Mouse (Mus musculus) heart, embryonic 16.5 days (tissue): ENCODE measurements around the gene Pkn1. TPM values are rescaled to one million over a fixed set of nuclear protein-coding genes. Genes with fewer than 3 reads are reported as not detected.

Experiments used
- ATAC-seq: fragments of 200-750 bp; cut with Nextera tagmentation; replicated peaks from 2 replicates; pipeline ENCODE4 v1.8.0; 2017; ENCODE audit warnings: moderate number of reproducible peaks; ENCODE audit not compliant: insufficient read depth, low FRiP score; ENCODE audit errors: extremely low read depth
- H3K27ac ChIP-seq: fragments of 300-500 bp; sonication (generic); 2 replicates; pipeline ENCODE4 v1.5.1; 2014; ENCODE audit warnings: mild to moderate bottlenecking, low read length, control low read depth, moderate library complexity
- H3K27me3 ChIP-seq: fragments of 300-500 bp; sonication (generic); 2 replicates; pipeline ENCODE4 v1.6.1; 2014; ENCODE audit warnings: low read length, mixed read lengths; ENCODE audit not compliant: control insufficient read depth, insufficient read depth
- H3K36me3 ChIP-seq: fragments of 300-500 bp; sonication (generic); 2 replicates; pipeline ENCODE4 v1.6.1; 2014; ENCODE audit not compliant: control insufficient read depth, insufficient read depth
- H3K4me1 ChIP-seq: fragments of 300-500 bp; sonication (generic); 2 replicates; pipeline ENCODE4 v1.6.1; 2014; ENCODE audit warnings: low read length, mixed read lengths; ENCODE audit not compliant: control insufficient read depth, insufficient read depth
- H3K4me2 ChIP-seq: fragments of 300-500 bp; sonication (generic); 2 replicates; pipeline ENCODE4 v1.6.1; 2014; ENCODE audit warnings: low read depth, mild to moderate bottlenecking, control low read depth, low read length
- H3K4me3 ChIP-seq: fragments of 300-500 bp; sonication (generic); 2 replicates; pipeline ENCODE4 v1.5.1; 2014; ENCODE audit warnings: mild to moderate bottlenecking, control low read depth, low read length
- H3K9ac ChIP-seq: fragments of 300-500 bp; sonication (generic); 2 replicates; pipeline ENCODE4 v1.6.1; 2014; ENCODE audit warnings: low read length, control low read depth
- H3K9me3 ChIP-seq: fragments of 300-500 bp; sonication (generic); replicated peaks from 2 replicates; pipeline ENCODE4 v1.6.1; 2016; ENCODE audit warnings: low read length; ENCODE audit not compliant: control insufficient read depth
- WGBS: fragments of 180-500 bp; shearing (Covaris S2); extraction: QIAGEN DNeasy Blood & Tissue Kit; methylation state at CpG from one replicate; pipeline ENCODE4 v1.1.7; 2014; 5-methylcytosine and 5-hydroxymethylcytosine counted together
- polyA plus RNA-seq: library from polyadenylated mRNA; unstranded; fragments of >200 nt; fragmentation: Nextera tagmentation; extraction: Ambion mirVana; gene quantifications from 2 replicates; pipeline ENCODE4 v1.2.1, GENCODE M21; 2015

The Pkn1 gene
- polyA plus RNA-seq, 1 experiment from 2014 or later, result 17.5 TPM

- Histone ChIP-seq H3K4me1 (no peaks in the 10 kb centered on the region; the same call in 1 of the 2 replicates), H3K4me3 (no peak overlapping the region), H3K36me3 (peaks cover 71% of the 10 kb centered on the region), H3K4me2 (no peak overlapping the region), H3K9ac (no peak overlapping the region), H3K9me3 (no peaks in the 10 kb centered on the region), H3K27me3 (no peaks in the 10 kb centered on the region), H3K27ac (no peak overlapping the region)
- WGBS, result 89% methylated on average over 8 of the region's 8 CpGs
- ATAC-seq, result no peak
These were observed 26.6 kb upstream of the Pkn1 start for GRCm38 (mm10) chr8:83725521-83726102.

GRCm38 (mm10) chr8:83724697-83725482 lies 25.9 kb upstream of the Pkn1 start:
- H3K27me3 ChIP-seq, result no peaks in the 10 kb centered on the region
- no peaks in the 10 kb centered on the region for H3K9me3 ChIP-seq
- no peaks in the 10 kb centered on the region; the same call in 1 of the 2 replicates for H3K4me1 ChIP-seq
- no peak overlapping the region for H3K9ac ChIP-seq
- H3K4me3 ChIP-seq, result no peak overlapping the region
- ATAC-seq, result 0 out of 2 replicates have a peak, but pooled peaks have one; percentile 43
- no peak overlapping the region for H3K27ac ChIP-seq
- no peak overlapping the region for H3K4me2 ChIP-seq
- 52% methylated on average over 15 of the region's 15 CpGs for WGBS
- H3K36me3 ChIP-seq, result peaks cover 72% of the 10 kb centered on the region

- Histone ChIP-seq H3K9me3 (no peaks in the 10 kb centered on the region), H3K36me3 (peaks cover 74% of the 10 kb centered on the region), H3K4me3 (no peak overlapping the region), H3K4me2 (no peak overlapping the region), H3K27me3 (no peaks in the 10 kb centered on the region), H3K9ac (no peak overlapping the region), H3K4me1 (no peaks in the 10 kb centered on the region; the same call in 1 of the 2 replicates), H3K27ac (no peak overlapping the region)
- no peak for ATAC-seq
- WGBS, result 76% methylated on average over 11 of the region's 11 CpGs
These were observed 24.6 kb upstream of the Pkn1 start for GRCm38 (mm10) chr8:83723447-83724083.

GRCm38 (mm10) chr8:83722631-83723030 lies 23.7 kb upstream of the Pkn1 start:
- Histone ChIP-seq H3K4me2 (no peak overlapping the region), H3K36me3 (peaks cover 69% of the 10 kb centered on the region), H3K27me3 (no peaks in the 10 kb centered on the region), H3K4me1 (peaks cover 2% of the 10 kb centered on the region; the same call in 1 of the 2 replicates), H3K4me3 (no peak overlapping the region), H3K9me3 (no peaks in the 10 kb centered on the region), H3K27ac (no peak overlapping the region), H3K9ac (no peak overlapping the region)
- 86% methylated on average over 12 of the region's 12 CpGs for WGBS
- ATAC-seq, result no peak

GRCm38 (mm10) chr8:83721405-83722025 lies 22.5 kb upstream of the Pkn1 start:
- no peaks in the 10 kb centered on the region for H3K27me3 ChIP-seq
- ATAC-seq, result peak; percentile 47
- H3K4me3 ChIP-seq, result no peak overlapping the region
- no peak overlapping the region for H3K4me2 ChIP-seq
- peaks cover 63% of the 10 kb centered on the region for H3K36me3 ChIP-seq
- peaks cover 13% of the 10 kb centered on the region for H3K4me1 ChIP-seq
- 78% methylated on average over 25 of the region's 25 CpGs for WGBS
- no peaks in the 10 kb centered on the region for H3K9me3 ChIP-seq
- H3K27ac ChIP-seq, result peak overlapping the region; percentile 30; the same call in 1 of the 2 replicates
- no peak overlapping the region for H3K9ac ChIP-seq

- Histone ChIP-seq H3K36me3 (peaks cover 52% of the 10 kb centered on the region), H3K4me2 (no peak overlapping the region), H3K4me1 (peaks cover 20% of the 10 kb centered on the region), H3K4me3 (no peak overlapping the region), H3K9ac (no peak overlapping the region), H3K27me3 (no peaks in the 10 kb centered on the region), H3K9me3 (no peaks in the 10 kb centered on the region), H3K27ac (no peak overlapping the region)
- WGBS, result 86% methylated on average over 2 of the region's 2 CpGs
- no peak for ATAC-seq
These were observed 20.7 kb upstream of the Pkn1 start for GRCm38 (mm10) chr8:83719693-83720092.

- Histone ChIP-seq H3K9ac (no peak overlapping the region), H3K27ac (no peak overlapping the region), H3K9me3 (no peaks in the 10 kb centered on the region), H3K4me1 (peaks cover 20% of the 10 kb centered on the region), H3K27me3 (no peaks in the 10 kb centered on the region), H3K36me3 (peaks cover 46% of the 10 kb centered on the region), H3K4me3 (no peak overlapping the region), H3K4me2 (no peak overlapping the region)
- 88% methylated on average over 2 of the region's 2 CpGs for WGBS
- ATAC-seq, result no peak
These were observed 20.1 kb upstream of the Pkn1 start for GRCm38 (mm10) chr8:83719048-83719447.

GRCm38 (mm10) chr8:83716563-83716962 lies 17.6 kb upstream of the Pkn1 start:
- peaks cover 21% of the 10 kb centered on the region for H3K36me3 ChIP-seq
- peak overlapping the region; percentile 96; the same call in 1 of the 2 replicates for H3K9ac ChIP-seq
- ATAC-seq, result no peak
- H3K4me2 ChIP-seq, result peak overlapping the region; percentile 96
- H3K4me1 ChIP-seq, result peaks cover 20% of the 10 kb centered on the region
- WGBS, result 57% methylated on average over 2 of the region's 2 CpGs
- H3K27ac ChIP-seq, result peak overlapping the region; percentile 10; the same call in 1 of the 2 replicates
- H3K9me3 ChIP-seq, result no peaks in the 10 kb centered on the region
- no peaks in the 10 kb centered on the region for H3K27me3 ChIP-seq
- peak overlapping the region; percentile 99 for H3K4me3 ChIP-seq
